Mouse (Mus musculus) forebrain, embryonic 14.5 days (tissue): ENCODE results near the gene Cfap61. TPM values are rescaled to one million over a fixed set of nuclear protein-coding genes. Genes with fewer than 3 reads are reported as not detected.
A peak's percentile ranks its signal among the peaks of the same experiment; 100 is the strongest.

ENCODE experiments used
- ATAC-seq: fragments of 200-750 bp; cut with Nextera tagmentation; 2 replicates; pipeline ENCODE4 v1.8.0; 2017; ENCODE audit warnings: mild to moderate bottlenecking, moderate library complexity
- DNase-seq: peaks from one replicate; pipeline ENCODE4 v3.0.0-alpha.2; 2015; ENCODE audit warnings: low spot score
- H3K27ac ChIP-seq: fragments of 300-500 bp; sonication (generic); 2 replicates; pipeline ENCODE4 v1.5.1; 2014; ENCODE audit warnings: low read depth, mild to moderate bottlenecking, control low read depth, low read length, moderate library complexity
- H3K27me3 ChIP-seq: fragments of 300-500 bp; sonication (generic); replicated peaks from 2 replicates; pipeline ENCODE4 v1.6.1; 2014; ENCODE audit warnings: low read length, control low read depth, mixed read lengths; ENCODE audit not compliant: control insufficient read depth, insufficient read depth
- H3K36me3 ChIP-seq: fragments of 300-500 bp; sonication (generic); 2 replicates; pipeline ENCODE4 v1.6.1; 2014; ENCODE audit warnings: low read length, control low read depth; ENCODE audit not compliant: control insufficient read depth, insufficient read depth
- H3K4me1 ChIP-seq: fragments of 300-500 bp; sonication (generic); 2 replicates; pipeline ENCODE4 v1.6.1; 2014; ENCODE audit warnings: antibody characterized with exemption, low read length, control low read depth; ENCODE audit not compliant: control insufficient read depth, insufficient read depth
- H3K4me2 ChIP-seq: fragments of 300-500 bp; sonication (generic); 2 replicates; pipeline ENCODE4 v1.6.1; 2014; ENCODE audit warnings: mild to moderate bottlenecking, control low read depth, low read length
- H3K4me3 ChIP-seq: fragments of 300-500 bp; sonication (generic); 2 replicates; pipeline ENCODE4 v1.5.1; 2014; ENCODE audit warnings: low read depth, low read length, control low read depth
- H3K9ac ChIP-seq: fragments of 300-500 bp; sonication (generic); 2 replicates; pipeline ENCODE4 v1.6.1; 2014; ENCODE audit warnings: mild to moderate bottlenecking, low read length, control low read depth, moderate library complexity
- H3K9me3 ChIP-seq: fragments of 300-500 bp; sonication (generic); replicated peaks from 2 replicates; pipeline ENCODE4 v1.6.1; 2016; ENCODE audit warnings: low read length, control low read depth, mixed read lengths; ENCODE audit not compliant: control insufficient read depth
- WGBS: fragments of 180-500 bp; shearing (Covaris S2); extraction: QIAGEN DNeasy Blood & Tissue Kit; methylation state at CpG from one replicate; pipeline ENCODE4 v1.1.7; 2014; 5-methylcytosine and 5-hydroxymethylcytosine counted together
- polyA plus RNA-seq: library from polyadenylated mRNA; unstranded; fragments of >200 nt; fragmentation: Nextera tagmentation; extraction: Ambion mirVana; gene quantifications from 2 replicates; pipeline ENCODE4 v1.2.1, GENCODE M21; 2014

Cfap61 gene
- polyA plus RNA-seq, 1 experiment from 2014 or later, result 2.5 TPM

DNA sequence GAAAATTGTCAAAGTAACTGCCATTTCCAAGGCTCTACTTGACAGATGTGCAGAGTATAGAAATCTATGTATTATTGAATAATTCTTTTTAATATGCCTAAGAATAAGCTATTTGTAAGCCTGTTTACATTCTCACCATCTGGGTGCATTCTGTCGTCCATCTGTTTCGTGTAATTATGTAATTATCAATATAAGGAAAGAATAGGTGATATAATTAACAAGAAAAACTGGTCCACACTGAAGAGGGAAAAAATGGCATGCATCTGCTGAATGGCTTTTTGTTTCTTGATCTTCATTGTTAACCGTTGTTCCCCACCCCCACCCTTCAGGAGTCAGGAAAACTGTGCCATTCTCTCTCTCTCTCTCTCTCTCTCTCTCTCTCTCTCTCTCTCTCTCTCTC is 124.2 kb downstream of the Cfap61 start:
- Histone ChIP-seq H3K27me3 (no peaks in the 10 kb centered on the region), H3K36me3 (no peaks in the 10 kb centered on the region), H3K4me1 (peaks cover 37% of the 10 kb centered on the region), H3K9ac (no peak overlapping the region), H3K4me3 (no peak overlapping the region), H3K4me2 (no peak overlapping the region), H3K9me3 (no peaks in the 10 kb centered on the region), H3K27ac (no peak overlapping the region)
- WGBS, result 17% methylated on average over 3 of the region's 3 CpGs
- DNase-seq (peak; percentile 74), ATAC-seq (no peak)

DNA sequence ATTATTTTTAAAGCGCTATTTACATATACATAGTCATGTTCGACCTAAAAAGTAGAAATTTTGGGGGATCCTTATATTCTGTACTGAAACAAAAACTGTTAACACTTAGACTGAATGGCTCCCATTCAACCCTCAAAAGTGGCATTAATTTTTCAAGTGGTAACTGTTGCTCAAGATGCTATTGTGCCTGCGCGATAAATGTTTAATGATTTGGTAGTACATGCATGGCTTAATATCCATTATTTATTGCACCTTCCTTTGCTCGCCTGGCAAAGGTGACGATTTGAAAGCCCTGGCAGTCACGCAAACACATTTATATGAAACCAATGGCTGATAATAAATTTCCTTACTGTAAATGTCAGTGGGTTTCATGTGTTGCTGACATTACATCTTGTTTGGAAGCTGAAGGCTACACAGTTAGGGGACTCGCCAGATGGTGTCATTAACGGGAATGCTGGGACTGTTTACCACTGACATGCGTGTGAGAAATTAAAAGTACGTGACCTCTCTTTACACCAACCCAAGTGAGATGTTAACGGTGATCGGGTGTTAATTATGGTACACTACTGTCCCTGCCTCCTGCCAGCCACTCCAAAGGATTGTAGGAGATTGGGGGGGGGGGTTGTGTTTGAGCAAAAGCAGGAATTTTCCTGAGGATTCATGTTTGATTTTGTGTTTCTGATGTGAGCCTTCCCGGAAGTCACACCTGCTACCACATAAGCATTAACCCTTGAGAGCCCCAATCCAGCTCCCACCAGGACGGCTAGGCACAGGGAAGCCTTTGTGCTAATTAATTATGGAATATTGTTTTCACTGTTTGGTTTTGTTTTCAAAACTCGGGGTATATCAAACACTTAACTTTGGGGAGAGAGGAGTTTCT is 127.1 kb downstream of the Cfap61 start:
- Histone ChIP-seq H3K4me1 (peaks cover 43% of the 10 kb centered on the region), H3K4me3 (no peak overlapping the region), H3K27ac (peak overlapping the region; percentile 83; the same call in 1 of the 2 replicates), H3K9ac (peak overlapping the region; percentile 25; the same call in 1 of the 2 replicates), H3K27me3 (no peaks in the 10 kb centered on the region), H3K36me3 (no peaks in the 10 kb centered on the region), H3K4me2 (peak overlapping the region; percentile 33), H3K9me3 (no peaks in the 10 kb centered on the region)
- WGBS, result 15% methylated on average over 16 of the region's 16 CpGs
- peak; percentile 78 for DNase-seq
- ATAC-seq, result peak; percentile 49

DNA sequence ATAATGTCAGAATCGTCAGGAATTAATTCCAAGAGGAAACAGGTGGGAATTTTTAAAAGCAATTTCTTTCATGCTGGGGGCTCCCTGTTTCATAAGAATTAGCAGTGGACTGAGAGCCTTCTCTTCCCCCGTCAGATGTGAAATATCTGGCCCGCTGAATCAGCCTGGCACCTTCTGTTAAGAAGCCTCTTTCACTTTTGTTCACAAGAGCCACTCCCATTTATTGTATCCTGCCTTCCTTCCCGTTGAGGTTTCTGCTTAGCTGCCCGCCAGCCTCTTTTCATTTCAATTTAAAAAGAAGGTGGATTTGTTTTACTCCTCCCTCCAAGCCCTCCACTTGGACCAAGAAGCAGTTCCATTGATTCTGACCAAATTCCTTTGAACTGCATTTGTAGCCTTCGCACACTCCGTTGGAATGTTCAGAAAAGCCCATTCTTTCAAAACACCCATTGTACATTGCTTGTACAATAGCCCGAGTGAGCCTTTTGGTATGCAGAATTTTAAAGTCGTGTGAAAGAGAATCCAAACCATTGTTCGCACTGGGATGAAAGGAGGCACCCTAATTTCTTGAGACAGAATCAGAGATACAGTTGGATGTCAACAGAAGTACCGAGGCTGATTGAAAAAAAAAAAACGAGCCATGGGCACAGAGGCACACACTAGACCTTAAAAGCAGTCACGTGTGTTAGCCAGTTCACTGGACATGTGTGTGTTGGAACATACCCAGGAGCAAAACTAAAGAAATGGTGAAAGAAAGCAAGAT is 127.9 kb downstream of the Cfap61 start:
- WGBS, result under 1% methylated on average over 13 of the region's 13 CpGs
- ATAC-seq (peak; percentile 71), DNase-seq (peak; percentile 86)
- Histone ChIP-seq H3K9ac (peak overlapping the region; percentile 25; the same call in 1 of the 2 replicates), H3K4me2 (peak overlapping the region; percentile 33), H3K27ac (peak overlapping the region; percentile 83; the same call in 1 of the 2 replicates), H3K4me1 (peaks cover 43% of the 10 kb centered on the region), H3K27me3 (no peaks in the 10 kb centered on the region), H3K36me3 (no peaks in the 10 kb centered on the region), H3K4me3 (no peak overlapping the region), H3K9me3 (no peaks in the 10 kb centered on the region)

DNA sequence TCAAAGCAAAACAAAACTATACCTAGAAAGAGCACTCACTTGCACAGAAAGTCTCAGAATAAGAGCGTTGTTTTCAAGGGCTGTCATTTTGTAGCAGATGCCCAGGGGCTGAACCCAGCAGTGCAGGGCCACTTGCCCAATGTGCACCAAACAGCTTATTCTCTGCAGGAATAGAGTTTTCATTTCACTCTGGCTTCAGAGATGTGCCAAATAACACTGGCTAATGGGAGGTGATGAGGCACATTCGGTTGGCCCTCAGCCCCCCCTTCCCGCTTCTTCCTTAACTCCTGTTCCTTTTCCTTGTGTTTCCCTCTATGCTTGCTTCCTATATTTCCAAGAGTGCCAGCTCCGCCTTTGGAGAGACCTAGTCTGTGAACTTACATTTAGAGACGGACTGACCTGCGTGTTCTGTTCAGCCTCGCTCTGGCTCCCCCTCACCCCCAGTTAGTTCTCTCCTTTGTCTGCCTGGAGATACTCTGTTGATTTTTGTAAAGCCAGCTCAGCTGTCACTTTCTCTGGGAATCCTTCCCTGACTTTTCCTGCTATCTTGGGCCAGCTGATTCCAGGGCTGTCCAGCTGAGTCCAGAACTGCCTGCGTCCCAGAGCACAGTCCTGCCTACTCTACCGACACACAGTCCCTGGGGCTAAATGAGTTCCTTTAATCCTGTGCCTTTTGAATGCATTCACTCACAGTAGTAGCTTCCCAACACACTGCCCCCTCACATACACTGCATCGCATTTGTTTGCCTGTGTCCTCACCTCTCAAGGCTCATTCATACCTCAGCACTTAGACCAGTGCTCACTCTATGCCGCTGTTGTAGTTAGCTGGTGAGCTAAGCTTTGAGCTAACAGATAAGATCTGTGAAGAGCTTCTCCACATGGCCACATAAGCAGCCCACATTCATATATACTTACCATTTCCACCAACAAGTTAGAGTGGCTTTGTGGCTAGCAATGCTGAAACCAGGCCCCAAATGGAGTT is 128.8 kb downstream of the Cfap61 start:
- H3K27ac ChIP-seq, result peak overlapping the region; percentile 83
- 4% methylated on average over 11 of the region's 11 CpGs for WGBS
- DNase-seq, result no peak
- peak; percentile 61 for ATAC-seq
- H3K9me3 ChIP-seq, result no peaks in the 10 kb centered on the region
- H3K4me1 ChIP-seq, result peaks cover 43% of the 10 kb centered on the region
- peak overlapping the region; percentile 33 for H3K4me2 ChIP-seq
- H3K27me3 ChIP-seq, result no peaks in the 10 kb centered on the region
- no peaks in the 10 kb centered on the region for H3K36me3 ChIP-seq
- H3K4me3 ChIP-seq, result no peak overlapping the region
- no peak overlapping the region for H3K9ac ChIP-seq

DNA sequence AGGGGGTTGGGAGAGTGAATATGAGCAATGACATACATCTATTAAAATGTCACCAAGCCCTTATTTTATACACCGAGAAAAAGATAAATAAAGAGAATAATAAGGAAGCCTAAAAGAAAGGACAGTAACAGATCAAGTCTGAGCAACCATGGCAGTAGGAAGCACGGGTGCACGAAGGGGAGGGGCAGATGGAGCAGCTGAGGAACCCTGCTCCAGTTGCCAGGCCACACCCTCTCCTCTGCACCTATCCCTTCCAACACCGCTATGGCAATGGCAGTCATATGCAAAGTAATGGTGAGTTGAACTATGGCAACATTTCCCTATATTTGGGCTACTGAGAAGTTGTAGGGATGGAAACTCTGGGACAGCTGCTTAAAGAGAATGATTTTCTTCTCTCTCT is 132.8 kb downstream of the Cfap61 start:
- DNase-seq, result no peak
- Histone ChIP-seq H3K9me3 (no peaks in the 10 kb centered on the region), H3K9ac (no peak overlapping the region), H3K4me1 (peaks cover 21% of the 10 kb centered on the region), H3K4me3 (no peak overlapping the region), H3K4me2 (no peak overlapping the region), H3K27me3 (no peaks in the 10 kb centered on the region), H3K27ac (no peak overlapping the region), H3K36me3 (no peaks in the 10 kb centered on the region)
- ATAC-seq, result no peak
- 53% methylated on average over 4 of the region's 4 CpGs for WGBS

DNA sequence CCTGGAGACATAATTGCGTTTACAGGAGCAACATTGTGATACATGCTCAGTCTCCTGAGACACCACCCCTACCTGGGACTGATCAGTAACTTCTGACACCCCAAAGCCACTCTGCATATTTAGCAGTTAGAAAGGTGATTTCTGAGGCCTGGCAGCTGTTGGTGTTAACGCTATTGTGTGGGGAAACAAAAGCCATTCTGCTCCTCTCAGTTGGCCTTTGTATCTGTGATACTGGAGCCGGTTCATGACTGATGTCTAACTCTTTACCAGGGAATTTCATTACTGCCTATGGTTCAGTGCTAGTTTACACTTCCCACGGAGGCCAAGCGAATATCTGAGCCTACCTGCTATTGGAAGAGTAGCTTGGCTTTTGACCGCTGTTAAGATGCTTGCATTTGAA is 138.7 kb downstream of the Cfap61 start:
- DNase-seq (no peak), ATAC-seq (no peak)
- Histone ChIP-seq H3K9me3 (no peaks in the 10 kb centered on the region), H3K9ac (no peak overlapping the region), H3K27me3 (no peaks in the 10 kb centered on the region), H3K4me2 (no peak overlapping the region), H3K4me1 (peaks cover 7% of the 10 kb centered on the region), H3K27ac (no peak overlapping the region), H3K4me3 (no peak overlapping the region), H3K36me3 (no peaks in the 10 kb centered on the region)
- 11% methylated on average over 6 of the region's 6 CpGs for WGBS

DNA sequence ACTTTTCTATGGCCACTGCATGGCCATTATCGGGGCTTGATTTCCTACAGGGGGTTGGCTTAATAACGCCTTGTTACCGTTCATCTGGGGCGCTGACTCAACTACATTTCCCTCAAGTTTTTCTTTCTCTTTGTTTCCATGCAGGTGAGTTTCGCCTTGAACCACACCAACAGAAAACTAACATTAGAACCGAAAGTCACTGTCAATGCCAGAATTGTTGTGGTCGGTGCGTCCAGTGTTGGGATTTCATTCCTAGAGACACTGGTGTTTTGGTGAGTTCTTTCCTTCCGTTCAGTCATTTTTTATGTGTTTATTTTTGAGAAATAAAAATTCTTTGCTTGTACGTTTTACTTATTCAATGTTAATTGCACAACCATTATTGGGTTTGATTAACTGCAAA is 142.5 kb downstream of the Cfap61 start:
- no peak overlapping the region for H3K4me3 ChIP-seq
- H3K36me3 ChIP-seq, result no peaks in the 10 kb centered on the region
- H3K9me3 ChIP-seq, result no peaks in the 10 kb centered on the region
- H3K4me1 ChIP-seq, result peaks cover 7% of the 10 kb centered on the region
- H3K27me3 ChIP-seq, result no peaks in the 10 kb centered on the region
- no peak overlapping the region for H3K9ac ChIP-seq
- H3K27ac ChIP-seq, result no peak overlapping the region
- no peak overlapping the region for H3K4me2 ChIP-seq
- 93% methylated on average over 10 of the region's 10 CpGs for WGBS
- DNase-seq (no peak), ATAC-seq (no peak)

DNA sequence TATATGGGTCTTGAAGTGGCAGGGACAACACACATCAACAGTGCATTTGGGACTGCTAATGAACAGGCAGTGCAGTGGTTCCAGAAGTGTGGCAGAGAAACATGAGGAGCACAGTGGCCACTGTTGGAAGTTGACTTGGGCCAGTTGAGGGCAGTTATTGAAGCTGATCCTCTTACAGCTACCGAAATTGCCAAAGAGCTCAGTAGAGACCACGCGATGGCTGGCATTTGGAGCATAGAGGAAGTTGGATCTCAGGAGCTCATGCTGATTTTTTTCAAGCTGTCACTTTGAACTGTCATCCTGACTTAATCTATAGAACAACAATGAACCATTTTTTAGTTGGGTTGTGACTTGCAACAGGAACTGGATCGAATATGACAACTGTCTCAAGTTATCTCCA is 145.7 kb downstream of the Cfap61 start:
- H3K9me3 ChIP-seq, result no peaks in the 10 kb centered on the region
- WGBS, result 96% methylated on average over 4 of the region's 4 CpGs
- H3K4me1 ChIP-seq, result peaks cover 4% of the 10 kb centered on the region; the same call in 1 of the 2 replicates
- no peak overlapping the region for H3K9ac ChIP-seq
- ATAC-seq (no peak), DNase-seq (no peak)
- H3K27me3 ChIP-seq, result no peaks in the 10 kb centered on the region
- no peaks in the 10 kb centered on the region for H3K36me3 ChIP-seq
- H3K27ac ChIP-seq, result no peak overlapping the region
- H3K4me2 ChIP-seq, result no peak overlapping the region
- no peak overlapping the region for H3K4me3 ChIP-seq
